Mouse (Mus musculus): Measurements from ENCODE around the gene Mettl26. TPM values are rescaled to one million over a fixed set of nuclear protein-coding genes. Genes with fewer than 3 reads are reported as not detected.

The Mettl26 gene
- total RNA-seq, 1 experiment from 2014 or later = 144 TPM

- peak; percentile 88 for DNase-seq
These were observed 6.2 kb upstream of the Mettl26 start, which contains the start of gene Mcrip2 for GRCm38 (mm10) chr17:25868601-25869191. Mcrip2 (minus strand) TSS chr17:25868764.

DNA sequence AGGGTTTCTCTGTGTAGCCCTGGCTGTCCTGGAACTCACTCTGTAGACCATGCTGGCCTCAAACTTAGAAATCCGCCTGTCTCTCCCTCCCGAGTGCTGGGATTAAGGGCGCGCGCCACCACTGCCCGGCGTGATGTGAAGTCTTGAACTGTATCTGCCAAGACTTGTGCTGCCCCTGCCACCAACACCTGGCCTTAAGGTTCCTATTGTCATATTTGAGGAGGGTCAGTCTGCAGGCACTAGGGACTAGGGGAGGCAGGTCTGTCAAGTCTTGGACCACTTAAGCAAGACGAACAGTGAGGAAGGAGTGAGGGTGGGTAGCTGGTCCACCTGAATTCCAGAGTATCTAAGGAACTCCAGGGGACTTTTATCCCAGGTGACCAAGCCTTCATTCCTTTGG is 5.4 kb upstream of the Mettl26 start:
- no peak for DNase-seq

DNA sequence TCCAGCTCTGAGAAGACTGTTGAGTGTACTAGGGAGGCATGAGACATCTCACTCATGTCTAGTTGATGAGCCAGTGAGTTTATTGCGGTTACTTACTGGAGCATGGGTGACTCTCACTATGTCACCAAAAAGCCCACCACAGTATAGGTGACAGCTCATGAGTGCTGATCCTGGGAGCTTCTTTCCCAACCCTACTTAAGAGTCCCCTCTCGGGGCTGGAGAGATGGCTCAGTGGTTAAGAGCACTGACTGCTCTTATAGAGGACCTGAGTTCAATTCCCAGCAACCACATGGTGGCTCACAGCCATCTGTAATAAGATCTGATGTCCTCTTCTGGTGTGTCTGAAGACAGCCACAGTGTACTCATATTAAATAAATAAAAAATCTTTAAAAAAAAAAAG is 4.9 kb upstream of the Mettl26 start:
- no peak for DNase-seq

- DNase-seq = peak; percentile 62
These were observed 3.3 kb upstream of the Mettl26 start for GRCm38 (mm10) chr17:25871566-25871965.

GRCm38 (mm10) chr17:25872676-25873075 is 2.2 kb upstream of the Mettl26 start:
- DNase-seq = no peak

- no peak for DNase-seq
These were observed 1.3 kb upstream of the Mettl26 start for GRCm38 (mm10) chr17:25873405-25874147.

GRCm38 (mm10) chr17:25874148-25874720 is 640 bp upstream of the Mettl26 start:
- DNase-seq = no peak

- peak; percentile 92 for DNase-seq
These were observed 580 bp downstream of the Mettl26 start for GRCm38 (mm10) chr17:25875171-25876136.

DNA sequence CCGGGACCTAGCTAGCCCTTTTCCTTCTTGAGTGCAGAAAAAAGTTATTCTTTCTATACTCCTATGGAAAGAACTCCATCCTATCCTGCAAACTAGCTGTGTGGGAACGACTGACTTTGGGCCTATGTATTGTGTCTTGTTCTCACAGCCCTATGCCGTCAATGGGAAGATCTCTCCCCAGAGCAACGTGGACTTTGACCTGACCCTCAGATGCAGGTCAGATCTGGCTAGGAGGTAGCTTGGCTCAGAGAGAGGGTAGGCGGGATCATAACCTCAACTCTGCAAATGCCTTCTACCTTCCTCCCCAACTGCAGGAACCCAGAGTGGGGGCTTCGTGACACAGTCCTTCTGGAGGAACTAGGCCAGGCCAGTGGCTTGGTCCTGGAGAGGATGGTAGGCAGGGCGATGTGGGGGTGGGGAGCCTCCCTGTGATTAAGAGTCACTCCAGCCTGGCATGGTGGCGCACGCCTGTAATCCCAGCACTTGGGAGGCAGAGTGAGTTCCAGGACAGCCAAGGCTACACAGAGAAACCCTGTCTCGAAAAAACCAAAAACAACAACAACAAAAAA is 1.6 kb downstream of the Mettl26 start:
- DNase-seq = no peak

DNA sequence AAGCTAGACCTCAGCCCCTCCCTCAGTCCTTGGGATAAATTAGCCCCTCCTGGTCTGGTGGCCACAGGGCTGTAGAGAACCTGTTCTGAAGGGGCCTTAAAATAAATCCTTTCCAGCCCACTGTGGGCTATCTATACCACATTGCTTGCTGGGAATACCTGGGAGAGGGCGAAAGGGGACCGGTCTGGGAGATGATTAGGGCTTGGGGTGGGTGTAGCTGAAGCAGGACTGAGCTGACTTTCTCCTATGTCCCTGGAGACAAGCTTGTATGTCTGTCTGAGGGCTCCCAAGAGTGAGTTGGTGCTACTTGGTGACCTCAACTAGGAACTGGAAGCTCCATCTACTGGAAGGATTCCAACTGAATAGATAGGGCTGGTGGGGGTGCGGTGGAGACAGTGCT is 2.2 kb downstream of the Mettl26 start:
- no peak for DNase-seq

- no peak for DNase-seq
These were observed 3.1 kb downstream of the Mettl26 start for GRCm38 (mm10) chr17:25877741-25878610.

- DNase-seq = no peak
These were observed 3.8 kb downstream of the Mettl26 start for GRCm38 (mm10) chr17:25878611-25879180.

- DNase-seq = peak; percentile 61
These were observed 4.4 kb downstream of the Mettl26 start for GRCm38 (mm10) chr17:25879261-25879660.

DNA sequence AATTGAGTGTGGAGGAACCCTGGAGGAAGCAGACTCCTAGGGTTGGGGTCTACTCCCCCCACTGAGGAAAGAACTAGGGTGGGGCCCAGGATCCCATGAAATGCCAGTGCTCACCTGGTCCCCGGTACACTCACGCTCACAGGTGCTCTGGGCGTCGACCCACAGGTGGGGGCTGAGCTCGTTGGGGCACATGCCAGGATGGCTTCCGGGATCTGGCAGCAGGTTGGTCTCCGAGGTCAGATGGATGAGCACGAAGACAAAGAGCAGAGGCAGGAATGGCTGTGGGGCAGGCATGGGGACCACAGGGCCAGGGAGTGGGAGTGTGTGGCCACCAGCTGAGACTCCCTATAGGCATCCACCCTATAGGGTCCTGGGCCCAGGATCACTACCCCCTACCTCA is 4.9 kb downstream of the Mettl26 start:
- no peak for DNase-seq

GRCm38 (mm10) chr17:25880196-25880910 is 5.5 kb downstream of the Mettl26 start, which contains the start of gene Wfikkn1:
Wfikkn1 (minus strand) TSS chr17:25880858.
- DNase-seq = no peak

GRCm38 (mm10) chr17:25880913-25881641 is 6.2 kb downstream of the Mettl26 start:
- no peak for DNase-seq

- DNase-seq = no peak
These were observed 6.8 kb downstream of the Mettl26 start for GRCm38 (mm10) chr17:25881691-25882090.

DNA sequence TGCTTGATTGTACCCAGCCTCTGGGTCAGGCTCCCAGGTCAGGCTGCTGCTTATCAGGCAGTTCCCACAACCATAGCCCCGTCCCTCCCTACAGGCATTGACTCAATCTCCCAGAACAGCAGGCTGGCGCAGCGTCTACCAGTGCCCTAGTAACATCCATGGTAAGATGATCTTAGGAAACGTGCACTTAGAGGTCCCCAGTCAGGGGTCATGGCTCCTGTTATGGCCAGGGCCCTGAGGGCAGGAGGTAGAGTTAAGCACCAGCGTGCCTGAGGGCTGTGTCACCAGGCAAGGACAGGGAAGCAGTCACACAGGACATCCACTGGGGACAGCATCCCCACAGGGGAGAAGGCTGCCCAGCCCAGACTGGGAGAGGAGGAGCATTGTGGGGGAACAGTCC is 7.4 kb downstream of the Mettl26 start:
- no peak for DNase-seq

DNA sequence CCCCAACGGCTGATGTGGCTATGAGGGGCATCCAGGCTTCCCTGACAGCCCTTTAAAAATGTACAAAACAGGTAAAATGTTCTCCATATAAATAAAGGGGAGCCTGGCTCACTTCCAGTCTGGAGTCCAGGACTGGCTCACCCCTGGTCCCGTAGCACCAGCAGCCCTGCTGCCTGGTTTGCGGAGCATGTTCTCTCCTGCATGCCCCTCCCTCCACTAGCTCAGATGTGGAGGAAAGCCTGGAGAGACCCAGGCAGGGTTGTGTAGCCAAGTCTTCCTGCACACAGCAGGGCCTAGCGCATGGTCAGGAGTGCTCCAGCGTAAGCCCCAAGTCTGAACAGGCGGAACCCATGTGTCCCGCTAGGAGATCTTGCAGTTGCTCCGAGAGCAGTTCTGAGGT is 8.4 kb downstream of the Mettl26 start:
- no peak for DNase-seq
